10 mouse cellular contexts compared by ENCODE assay signal in the genomic region with DNA sequence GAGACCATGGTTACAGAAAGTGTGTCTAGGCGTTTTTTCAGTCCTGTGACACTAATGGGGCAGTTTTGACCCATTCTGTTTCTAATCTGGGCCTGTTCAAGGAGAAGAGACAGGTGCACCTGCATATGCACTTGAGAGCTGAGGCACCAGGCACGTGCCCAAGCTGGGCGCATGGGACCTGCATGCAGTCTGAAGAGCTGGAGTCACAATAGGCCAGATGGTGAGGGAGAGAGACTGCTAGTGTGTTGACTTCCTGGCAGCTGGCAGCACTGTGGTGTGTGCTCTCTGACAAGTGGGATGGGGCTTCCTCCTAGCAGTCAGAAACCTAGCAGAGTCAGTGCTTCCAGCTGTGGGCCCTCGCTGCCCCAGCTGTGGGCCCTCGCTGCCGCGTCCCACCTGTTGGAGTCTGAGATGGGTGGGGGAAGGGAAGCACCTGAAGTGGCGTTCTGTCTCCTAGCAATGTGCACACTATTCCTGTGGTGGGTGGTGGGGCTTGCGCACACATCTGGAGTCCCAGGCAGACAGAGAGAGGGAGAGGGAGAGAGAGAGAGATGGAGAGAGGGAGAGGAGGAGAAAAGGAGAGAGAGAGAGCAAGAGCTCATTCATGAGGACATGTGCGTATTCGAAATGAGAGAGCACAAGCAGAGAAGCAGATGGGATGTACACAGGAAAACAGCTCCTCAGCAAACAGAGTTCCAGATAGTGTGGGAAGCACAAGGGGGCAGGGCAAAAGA. TPM values are rescaled to one million over a fixed set of nuclear protein-coding genes. Genes with fewer than 3 reads are reported as not detected.
A peak's percentile ranks its signal among the peaks of the same experiment; 100 is the strongest.
DNase-seq lines count a peak whose midpoint lies in the region; ATAC-seq lines count a peak whose summit lies in the region.
"Had no signal": no experiment of that assay in that cellular context is flagged by ENCODE, and none has a peak within 500 bp of the region (broad histone marks: within the 10 kb centered on the region; RNA-seq: fewer than 3 reads in every experiment).

No protein-coding gene starts in this region.

- no peaks in the 10 kb centered on the region for H3K27me3 ChIP-seq in forebrain, embryonic 16.5 days (replicated peaks; ENCODE audit: control insufficient read depth, insufficient read depth, low read length)
- H3K27me3 ChIP-seq in midbrain, embryonic 16.5 days (ENCODE audit: control insufficient read depth, insufficient read depth, low read depth, low read length) = no peaks in the 10 kb centered on the region

- H3K9ac ChIP-seq in forebrain, embryonic 16.5 days (replicated peaks; ENCODE audit: low read depth, low read length) = no peak overlapping the region
- no peak overlapping the region for H3K9ac ChIP-seq in midbrain, embryonic 16.5 days (ENCODE audit: low read depth, low read length)

- H3K4me2 ChIP-seq in forebrain, embryonic 16.5 days (ENCODE audit: low read length) = no peak overlapping the region; the same call in 1 of the 2 replicates
- no peak overlapping the region for H3K4me2 ChIP-seq in midbrain, embryonic 16.5 days (ENCODE audit: low read length)

- ATAC-seq in forebrain, embryonic 16.5 days = peak; percentile 89
- ATAC-seq in midbrain, embryonic 16.5 days = 0 out of 2 replicates have a peak, but pooled peaks have one; percentile 28
- ATAC-seq: lung, postnatal 0 days had no signal

- H3K36me3 ChIP-seq in forebrain, embryonic 16.5 days (ENCODE audit: control insufficient read depth, insufficient read depth) = no peaks in the 10 kb centered on the region
- H3K36me3 ChIP-seq in midbrain, embryonic 16.5 days (ENCODE audit: control insufficient read depth, insufficient read depth, low read length) = no peaks in the 10 kb centered on the region

- H3K9me3 ChIP-seq in forebrain, embryonic 16.5 days (ENCODE audit: control insufficient read depth, low read length) = no peaks in the 10 kb centered on the region
- H3K9me3 ChIP-seq in midbrain, embryonic 16.5 days (replicated peaks; ENCODE audit: control insufficient read depth, low read length, poor library complexity, severe bottlenecking) = no peaks in the 10 kb centered on the region

- no peak overlapping the region for H3K4me3 ChIP-seq in forebrain, embryonic 16.5 days (replicated peaks; ENCODE audit: low read length)
- H3K4me3 ChIP-seq in midbrain, embryonic 16.5 days (ENCODE audit: low read depth, low read length) = no peak overlapping the region

- H3K4me1 ChIP-seq in forebrain, embryonic 16.5 days (replicated peaks; ENCODE audit: control insufficient read depth, insufficient read depth, low read length) = peaks cover 6% of the 10 kb centered on the region
- H3K4me1 ChIP-seq in midbrain, embryonic 16.5 days (ENCODE audit: control insufficient read depth, insufficient read depth, low read length) = no peaks in the 10 kb centered on the region

- intact Hi-C loops in heart, postnatal 10 days (cut with DNase I) = no loop called here

- no peak overlapping the region for H3K27ac ChIP-seq in forebrain, embryonic 16.5 days (ENCODE audit: low read length)
- H3K27ac ChIP-seq in midbrain, embryonic 16.5 days (ENCODE audit: low read length) = no peak overlapping the region

- WGBS in forebrain, embryonic 16.5 days = 45% methylated on average over 10 of the region's 11 CpGs
- 40% methylated on average over 11 of the region's 11 CpGs for whole genome bisulfite sequencing in midbrain, embryonic 16.5 days

- DNase-seq in heart, adult 11 months = peak; percentile 61
- DNase-seq in heart, postnatal 10 days = no peak
- DNase-seq in A20 (ENCODE audit: low read depth, low spot score) = peak; percentile 88
- no peak for DNase-seq in gastrocnemius, postnatal 10 days
- no peak for DNase-seq in frontal cortex, postnatal 10 days (ENCODE audit: low spot score in 2 of 2)
- no peak for DNase-seq in natural killer cell, adult 2 months (ENCODE audit: low spot score in 2 of 2)
- DNase-seq: cerebellum, adult 8-10 months had no signal

RNA-seq across cellular contexts. Expression of gene Lrp11, which starts 7.3 kb away (rescaled TPM):
- 1 to 10 TPM; 2.2 to 2.4 TPM for total RNA-seq in heart, postnatal 10 days (2021)
- 38.6 and 40.8 TPM in 2 replicates for polyA plus RNA-seq in forebrain, embryonic 16.5 days (2015; fragmentation: Nextera tagmentation; extraction: Ambion mirVana)
- polyA plus RNA-seq in midbrain, embryonic 16.5 days (2015; fragmentation: Nextera tagmentation; extraction: Ambion mirVana) = 37.1 and 37.6 TPM in 2 replicates
- 1 to 10 TPM; 2.2 to 2.3 TPM for total RNA-seq in gastrocnemius, postnatal 10 days (2021)

Comparison
In these comparisons a context has a peak if more than half of its experiments do, and no peak if none do; other contexts are left out.
1. DNase-seq: peak in heart, adult 11 months (single experiment) and A20 (single experiment); none in heart, postnatal 10 days (0 of 2), gastrocnemius, postnatal 10 days (single experiment), frontal cortex, postnatal 10 days (0 of 2) and natural killer cell, adult 2 months (0 of 2).